Mouse (Mus musculus) stomach, embryonic 14.5 days (tissue): ENCODE results near the gene Vav2. TPM values are rescaled to one million over a fixed set of nuclear protein-coding genes. Genes with fewer than 3 reads are reported as not detected.

Experiments used
- ATAC-seq: fragments of 200-750 bp; cut with Nextera tagmentation; 2 replicates; pipeline ENCODE4 v1.8.0; 2017; ENCODE audit warnings: low read depth, moderate TSS enrichment; ENCODE audit not compliant: insufficient number of reproducible peaks, insufficient read depth, low FRiP score
- H3K27ac ChIP-seq: fragments of 300-500 bp; sonication (generic); 2 replicates; pipeline ENCODE4 v1.5.1; 2014; ENCODE audit warnings: mild to moderate bottlenecking, low read length, moderate library complexity, mixed read lengths
- H3K27me3 ChIP-seq: fragments of 300-500 bp; sonication (generic); 2 replicates; pipeline ENCODE4 v1.6.1; 2014; ENCODE audit warnings: low read length, control low read depth, mixed read lengths; ENCODE audit not compliant: control insufficient read depth, insufficient read depth
- H3K36me3 ChIP-seq: fragments of 300-500 bp; sonication (generic); 2 replicates; pipeline ENCODE4 v1.6.1; 2014; ENCODE audit warnings: mild to moderate bottlenecking, control low read depth, low read length, moderate library complexity, mixed read lengths; ENCODE audit not compliant: control insufficient read depth, insufficient read depth
- H3K4me1 ChIP-seq: fragments of 300-500 bp; sonication (generic); 2 replicates; pipeline ENCODE4 v1.6.1; 2014; ENCODE audit warnings: low read length, control low read depth, mixed read lengths; ENCODE audit not compliant: control insufficient read depth, insufficient read depth
- H3K4me2 ChIP-seq: fragments of 300-500 bp; sonication (generic); replicated peaks from 2 replicates; pipeline ENCODE4 v1.6.1; 2014; ENCODE audit warnings: low read depth, low read length, control low read depth
- H3K4me3 ChIP-seq: fragments of 300-500 bp; sonication (generic); 2 replicates; pipeline ENCODE4 v1.5.1; 2014; ENCODE audit warnings: low read depth, low read length, control low read depth
- H3K9ac ChIP-seq: fragments of 300-500 bp; sonication (generic); replicated peaks from 2 replicates; pipeline ENCODE4 v1.6.1; 2014; ENCODE audit warnings: low read depth, mild to moderate bottlenecking, control low read depth, low read length, moderate library complexity, mixed read lengths
- H3K9me3 ChIP-seq: fragments of 300-500 bp; sonication (generic); 2 replicates; pipeline ENCODE4 v1.6.1; 2016; ENCODE audit warnings: low read depth, low read length, control low read depth; ENCODE audit not compliant: control insufficient read depth
- WGBS: fragments of 180-500 bp; shearing (Covaris S2); extraction: QIAGEN DNeasy Blood & Tissue Kit; methylation state at CpG from one replicate; pipeline ENCODE4 v1.1.7; 2014; 5-methylcytosine and 5-hydroxymethylcytosine counted together
- polyA plus RNA-seq: library from polyadenylated mRNA; unstranded; fragments of >200 nt; fragmentation: Nextera tagmentation; extraction: Ambion mirVana; gene quantifications from 2 replicates; pipeline ENCODE4 v1.2.1, GENCODE M21; 2014

Gene Vav2
- polyA plus RNA-seq, 1 experiment from 2014 or later = 7.6 TPM

- Histone ChIP-seq H3K9ac (no peak overlapping the region), H3K27me3 (no peaks in the 10 kb centered on the region), H3K4me3 (no peak overlapping the region), H3K36me3 (no peaks in the 10 kb centered on the region), H3K9me3 (no peaks in the 10 kb centered on the region), H3K27ac (peak overlapping the region; percentile 33; the same call in 1 of the 2 replicates), H3K4me1 (peaks cover 54% of the 10 kb centered on the region), H3K4me2 (no peak overlapping the region)
- 69% methylated on average over 6 of the region's 6 CpGs for WGBS
- ATAC-seq = no peak
These were observed 16.2 kb downstream of the Vav2 start for GRCm38 (mm10) chr2:27410518-27411140.

GRCm38 (mm10) chr2:27408194-27408593, 18.6 kb downstream of the Vav2 start:
- Histone ChIP-seq H3K4me1 (peaks cover 46% of the 10 kb centered on the region), H3K4me3 (no peak overlapping the region), H3K27me3 (no peaks in the 10 kb centered on the region), H3K9me3 (no peaks in the 10 kb centered on the region), H3K36me3 (no peaks in the 10 kb centered on the region), H3K27ac (no peak overlapping the region), H3K9ac (no peak overlapping the region), H3K4me2 (no peak overlapping the region)
- ATAC-seq = no peak
- 60% methylated on average over 3 of the region's 3 CpGs for WGBS

GRCm38 (mm10) chr2:27406928-27407327, 19.9 kb downstream of the Vav2 start:
- 81% methylated on average over 5 of the region's 5 CpGs for WGBS
- peaks cover 35% of the 10 kb centered on the region for H3K4me1 ChIP-seq

GRCm38 (mm10) chr2:27405094-27405884, 21.5 kb downstream of the Vav2 start:
- 48% methylated on average over 5 of the region's 5 CpGs for WGBS
- Histone ChIP-seq H3K4me3 (no peak overlapping the region), H3K4me2 (no peak overlapping the region), H3K9ac (no peak overlapping the region), H3K27ac (peak overlapping the region; percentile 8; the same call in 1 of the 2 replicates), H3K4me1 (peaks cover 20% of the 10 kb centered on the region), H3K9me3 (no peaks in the 10 kb centered on the region), H3K36me3 (no peaks in the 10 kb centered on the region), H3K27me3 (no peaks in the 10 kb centered on the region)
- ATAC-seq = peak; percentile 34; the same call in 1 of the 2 replicates

More at GRCm38 (mm10) chr2:27406928-27407327, 19.9 kb downstream of the Vav2 start:
- H3K4me3 ChIP-seq = no peak overlapping the region
- no peaks in the 10 kb centered on the region for H3K27me3 ChIP-seq
- H3K9ac ChIP-seq = no peak overlapping the region
- no peak for ATAC-seq
- H3K36me3 ChIP-seq = no peaks in the 10 kb centered on the region
- no peaks in the 10 kb centered on the region for H3K9me3 ChIP-seq
- no peak overlapping the region for H3K4me2 ChIP-seq
- H3K27ac ChIP-seq = no peak overlapping the region

- peaks cover 20% of the 10 kb centered on the region for H3K4me1 ChIP-seq
- H3K27me3 ChIP-seq = no peaks in the 10 kb centered on the region
- WGBS = 45% methylated on average over 6 of the region's 6 CpGs
- H3K4me2 ChIP-seq = no peak overlapping the region
- ATAC-seq = no peak
- H3K4me3 ChIP-seq = no peak overlapping the region
- H3K9ac ChIP-seq = no peak overlapping the region
- H3K36me3 ChIP-seq = no peaks in the 10 kb centered on the region
- H3K27ac ChIP-seq = peak overlapping the region; percentile 27; the same call in 1 of the 2 replicates
- no peaks in the 10 kb centered on the region; the same call in 1 of the 2 replicates for H3K9me3 ChIP-seq
These were observed 22.3 kb downstream of the Vav2 start for GRCm38 (mm10) chr2:27404375-27405093.

- H3K27me3 ChIP-seq = no peaks in the 10 kb centered on the region
- no peaks in the 10 kb centered on the region for H3K36me3 ChIP-seq
- H3K4me1 ChIP-seq = peaks cover 17% of the 10 kb centered on the region
- no peak overlapping the region for H3K9ac ChIP-seq
- ATAC-seq = no peak
- no peaks in the 10 kb centered on the region; the same call in 1 of the 2 replicates for H3K9me3 ChIP-seq
- WGBS = 75% methylated on average over 2 of the region's 2 CpGs
- H3K27ac ChIP-seq = no peak overlapping the region
- H3K4me2 ChIP-seq = no peak overlapping the region
- H3K4me3 ChIP-seq = no peak overlapping the region
These were observed 25.3 kb downstream of the Vav2 start for GRCm38 (mm10) chr2:27401544-27401943.

- no peaks in the 10 kb centered on the region for H3K27me3 ChIP-seq
- no peak overlapping the region for H3K4me3 ChIP-seq
- no peaks in the 10 kb centered on the region; the same call in 1 of the 2 replicates for H3K9me3 ChIP-seq
- WGBS = 93% methylated on average over 2 of the region's 2 CpGs
- H3K36me3 ChIP-seq = no peaks in the 10 kb centered on the region
- H3K4me2 ChIP-seq = no peak overlapping the region
- no peak for ATAC-seq
- H3K9ac ChIP-seq = no peak overlapping the region
- peaks cover 14% of the 10 kb centered on the region for H3K4me1 ChIP-seq
- no peak overlapping the region for H3K27ac ChIP-seq
These were observed 26.8 kb downstream of the Vav2 start for GRCm38 (mm10) chr2:27400083-27400482.

- no peak overlapping the region for H3K9ac ChIP-seq
- H3K27ac ChIP-seq = no peak overlapping the region
- no peaks in the 10 kb centered on the region; the same call in 1 of the 2 replicates for H3K9me3 ChIP-seq
- no peaks in the 10 kb centered on the region for H3K27me3 ChIP-seq
- WGBS = 65% methylated on average over 17 of the region's 17 CpGs
- H3K4me2 ChIP-seq = no peak overlapping the region
- H3K36me3 ChIP-seq = no peaks in the 10 kb centered on the region
- H3K4me1 ChIP-seq = peaks cover 18% of the 10 kb centered on the region; the same call in 1 of the 2 replicates
- H3K4me3 ChIP-seq = no peak overlapping the region
- ATAC-seq = no peak
These were observed 30.0 kb downstream of the Vav2 start for GRCm38 (mm10) chr2:27396656-27397440.
